Mouse (Mus musculus): ENCODE data around the gene Pik3r5.

- TF ChIP-seq TAL1 (conservative IDR thresholded peaks at IDR 0.05; ENCODE audit: low read depth, low read length): no peak
- no peak for TF ChIP-seq CTCF (IDR thresholded peaks at IDR 0.05; ENCODE audit: low read depth, low read length)
- no peak for TF ChIP-seq GATA2 (IDR thresholded peaks at IDR 0.05; ENCODE audit: borderline replicate concordance, low read depth, low read length)
Measured at GRCm38 (mm10) chr11:68387971-68388654, 43.8 kb upstream of the Pik3r5 start.

All from G1E (cell line).